Mouse (Mus musculus) heart, adult 11 months (tissue): ENCODE measurements at regions not wholly inside any gene's neighbourhood (a gene's known extent, or its start where the extent isn't known, plus 50 kb on each side); places are given as distances from the start of the nearest gene placed in this dataset.
"Not testable (repeated sequence)": the region's sequence is repeated elsewhere in the genome, so short reads cannot be mapped to it uniquely, and the experiment has no call there.

Source experiments
- DNase-seq: peaks from one replicate; pipeline ENCODE4 v3.0.0; 2022

DNA sequence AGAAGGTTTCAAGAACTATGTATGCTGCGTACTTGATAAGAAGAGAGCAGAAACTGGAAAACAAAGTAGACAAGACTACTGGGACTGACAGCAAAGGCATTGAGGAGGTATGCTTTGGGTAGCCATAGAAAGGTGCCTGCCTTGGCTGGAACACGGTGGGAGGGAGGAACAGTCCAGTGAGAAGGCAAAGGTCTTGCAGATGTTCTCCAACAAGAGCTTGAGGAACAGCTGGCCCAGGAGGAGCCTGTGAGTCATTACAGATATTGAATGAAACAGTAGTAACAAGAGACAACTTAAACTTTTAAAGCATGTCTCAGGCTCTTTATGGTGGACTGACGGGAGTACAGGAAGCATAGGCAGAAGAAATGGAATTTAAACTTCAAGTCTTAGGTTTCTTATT lies 424.9 kb upstream of the Sphkap start:
- peak; percentile 93 for DNase-seq

DNA sequence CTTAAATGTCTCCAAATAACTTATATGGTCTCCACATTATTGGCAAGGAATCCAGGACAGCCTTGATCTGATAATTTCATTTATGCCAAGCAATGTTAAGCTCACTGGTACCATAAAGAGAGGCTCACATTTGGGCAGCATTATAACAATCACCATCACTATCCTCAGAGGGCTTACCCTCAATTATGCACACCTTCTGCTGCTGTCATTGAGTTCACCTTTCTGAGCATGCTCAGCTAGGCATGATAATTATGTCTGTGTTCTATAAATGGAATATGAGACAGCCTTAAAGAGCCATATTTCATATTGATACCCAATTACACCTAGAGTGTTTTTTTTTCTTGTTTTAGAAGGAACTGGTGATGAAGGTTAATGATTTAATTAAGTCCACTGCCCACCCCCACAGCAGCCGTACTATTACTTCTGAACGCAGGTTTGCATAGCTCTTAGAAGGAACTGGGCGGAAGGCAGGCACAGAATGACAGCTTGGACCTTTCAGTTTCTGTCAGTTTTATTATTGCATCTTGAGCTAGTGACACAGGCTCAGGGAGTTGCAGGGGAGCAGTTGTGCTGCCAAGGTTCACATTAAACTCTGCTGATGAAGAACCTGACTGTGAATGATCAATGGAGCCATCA lies 424.0 kb upstream of the Sphkap start:
- DNase-seq = no peak

DNA sequence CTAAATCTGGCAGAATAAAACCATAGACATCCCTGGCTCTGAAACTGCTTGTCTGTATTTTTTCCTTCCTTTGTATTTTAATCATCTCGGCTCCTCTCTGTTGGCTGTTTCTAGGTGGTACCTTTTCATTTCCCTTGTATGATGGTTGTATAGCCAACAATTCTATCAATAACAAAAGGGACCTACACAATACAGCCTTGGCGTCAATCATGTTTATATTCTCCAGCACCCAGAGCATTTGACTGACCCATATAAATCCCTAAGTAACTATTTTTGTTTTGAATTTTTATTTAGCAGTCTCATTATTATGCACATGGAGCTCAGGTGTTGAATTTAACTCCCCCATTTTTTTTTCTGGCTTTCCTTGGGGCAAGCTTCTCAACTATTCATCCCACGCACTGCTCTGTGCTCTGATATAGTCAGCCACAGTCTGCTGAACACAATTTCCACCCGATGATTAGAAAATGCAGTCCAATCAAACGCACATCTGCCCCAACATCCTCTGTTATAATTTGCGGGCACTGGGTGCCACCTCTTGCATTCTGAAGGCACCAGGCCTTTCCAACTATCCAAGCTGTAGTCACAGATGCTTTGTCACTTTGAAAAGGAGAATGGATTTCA lies 422.1 kb upstream of the Sphkap start:
- no peak for DNase-seq

DNA sequence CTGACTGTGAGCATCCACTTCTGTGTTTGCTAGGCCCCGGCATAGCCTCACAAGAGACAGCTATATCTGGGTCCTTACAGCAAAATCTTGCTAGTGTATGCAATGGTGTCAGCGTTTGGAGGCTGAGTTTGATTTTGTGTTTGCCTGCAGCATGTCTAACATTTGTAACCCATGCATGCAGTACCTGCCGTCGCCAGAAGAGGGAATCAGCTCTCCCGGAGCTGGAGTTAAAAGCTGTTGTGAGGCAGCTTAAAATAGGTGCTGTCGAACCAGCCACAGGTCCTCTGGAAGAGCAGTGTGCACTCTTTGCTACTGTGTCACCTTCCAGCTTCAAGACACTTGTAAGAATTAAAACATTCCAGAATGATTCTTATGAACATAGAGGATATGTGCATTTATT lies 403.2 kb upstream of the Sphkap start:
- DNase-seq = not testable (repeated sequence)

DNA sequence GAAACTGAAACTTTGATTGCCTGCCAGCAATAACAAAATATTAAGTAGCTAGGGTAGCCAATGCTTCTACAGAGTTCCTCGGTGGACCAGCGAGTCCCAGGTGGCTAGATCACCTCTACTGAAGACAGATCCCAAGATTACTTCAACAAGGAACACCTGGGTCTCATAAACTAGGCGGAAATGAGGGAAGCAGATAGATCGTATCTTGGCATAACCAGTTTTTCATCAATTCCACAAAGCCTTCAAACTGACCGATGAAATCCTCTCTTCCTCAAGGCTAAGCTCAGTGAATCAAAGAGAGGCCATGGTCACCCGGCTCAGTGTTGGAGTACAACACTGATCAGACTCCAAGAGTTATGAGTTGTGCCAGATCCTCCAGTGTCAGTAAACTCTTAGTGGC lies 400.4 kb upstream of the Sphkap start:
- peak; percentile 82 for DNase-seq

DNA sequence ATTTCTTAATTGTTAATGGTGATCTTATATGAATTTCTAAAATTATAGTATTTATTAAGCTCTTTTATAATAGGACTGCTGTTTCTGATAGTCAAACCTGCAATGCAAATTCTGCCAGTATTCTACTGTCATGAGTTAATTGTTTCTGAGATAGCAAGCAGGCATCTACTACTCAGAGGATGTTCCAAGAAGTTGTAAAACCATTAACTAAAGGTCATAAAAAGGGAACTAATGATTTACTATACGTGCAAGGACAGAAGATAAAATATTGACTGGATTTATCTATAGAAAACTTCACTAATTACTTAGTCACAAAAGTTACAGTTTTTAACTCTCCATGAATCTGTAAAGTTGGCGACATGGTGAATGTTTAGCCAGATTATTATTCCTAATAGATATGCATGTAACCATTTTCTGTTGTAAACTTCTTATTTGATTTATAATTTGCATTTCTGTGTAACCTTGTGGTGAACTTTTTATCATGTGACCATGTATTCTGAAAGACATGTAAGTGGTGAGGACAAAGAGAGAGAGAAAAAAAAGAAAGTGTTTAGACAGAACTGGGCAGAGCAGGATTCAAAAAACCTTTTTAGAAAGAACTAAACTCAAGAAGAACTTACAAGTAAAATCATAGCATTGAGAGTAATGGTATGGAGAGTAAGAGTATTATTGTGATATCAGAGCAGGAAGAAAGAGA lies 395.5 kb upstream of the Sphkap start:
- no peak for DNase-seq

DNA sequence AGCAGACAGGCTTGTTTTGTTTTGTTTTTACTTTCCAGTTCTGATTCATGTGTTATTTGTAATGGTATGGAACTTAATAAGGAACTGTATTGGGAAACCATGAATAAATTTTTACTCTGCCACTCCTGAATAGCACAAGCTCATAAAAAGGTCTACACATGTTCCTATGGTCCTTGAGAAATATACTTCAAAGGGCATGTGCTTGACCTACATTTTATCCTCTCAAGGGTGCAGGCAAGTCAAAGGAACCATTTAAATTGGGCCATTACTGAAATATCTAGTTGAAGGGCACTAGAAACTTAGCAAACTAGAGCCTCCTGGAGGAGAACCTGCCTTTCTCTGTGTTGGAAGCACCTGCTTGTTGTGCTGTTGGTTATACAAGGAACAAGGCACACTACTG lies 393.8 kb upstream of the Sphkap start:
- DNase-seq = no peak

DNA sequence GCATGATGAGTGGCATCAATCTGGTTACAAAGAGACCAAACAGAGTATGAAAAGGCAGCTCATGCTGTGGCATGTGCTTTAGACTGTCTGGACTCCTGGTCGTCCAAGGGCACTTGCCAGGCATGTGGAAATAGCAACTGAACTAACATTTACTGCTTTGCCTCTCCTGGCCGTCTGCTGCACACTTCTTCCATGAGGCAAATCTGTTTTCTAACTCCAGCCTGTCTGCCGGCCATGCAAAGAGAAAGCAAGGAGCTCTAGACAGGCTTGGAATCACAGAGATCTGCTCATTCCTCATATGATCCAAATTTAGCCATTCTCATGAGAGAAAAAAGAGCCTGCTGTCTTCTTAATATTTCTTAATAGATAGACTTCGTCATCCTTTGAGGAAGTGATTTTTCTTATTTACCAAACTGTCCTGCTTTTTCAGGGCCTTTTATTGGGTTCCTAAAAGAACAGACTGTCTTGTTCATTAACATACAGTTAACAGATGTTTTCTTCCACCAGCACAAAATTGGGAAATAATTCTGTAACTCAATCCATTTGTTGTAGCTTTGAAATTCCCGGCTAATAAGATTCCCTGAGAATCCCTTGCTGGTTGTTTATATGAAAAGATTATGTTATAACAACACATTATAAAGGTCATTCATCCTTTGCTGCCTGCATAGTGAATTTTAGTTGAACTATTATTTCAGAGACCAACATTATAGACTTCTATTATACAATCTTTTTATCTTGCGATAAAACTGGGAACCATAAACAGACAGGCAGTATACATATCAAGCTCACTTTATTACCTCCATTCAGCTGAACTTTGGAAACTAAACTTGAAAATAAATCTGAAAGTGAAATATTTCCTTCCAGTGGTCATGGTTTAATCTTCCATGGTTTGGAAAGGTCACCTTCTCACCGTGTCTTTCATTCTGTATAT lies 389.2 kb upstream of the Sphkap start:
- peak; percentile 96 for DNase-seq

DNA sequence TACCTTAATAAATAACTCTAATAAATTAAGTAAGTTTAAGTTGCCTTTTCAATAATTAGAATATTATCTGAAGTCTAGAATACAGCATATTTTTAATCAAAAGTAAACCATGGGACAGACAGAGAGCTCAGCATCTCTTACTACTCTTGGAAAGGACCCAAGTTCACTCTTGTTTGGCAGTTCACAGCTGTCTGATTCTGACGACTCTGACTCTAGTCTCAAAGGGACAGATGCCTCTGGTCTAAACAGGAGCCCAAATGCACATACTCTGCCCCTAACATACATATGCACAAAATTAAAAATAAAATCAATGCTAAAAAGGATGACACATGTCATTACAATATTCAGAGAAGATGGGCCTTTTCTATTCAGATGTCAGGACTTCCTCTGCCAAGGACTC lies 369.2 kb upstream of the Sphkap start:
- no peak for DNase-seq

DNA sequence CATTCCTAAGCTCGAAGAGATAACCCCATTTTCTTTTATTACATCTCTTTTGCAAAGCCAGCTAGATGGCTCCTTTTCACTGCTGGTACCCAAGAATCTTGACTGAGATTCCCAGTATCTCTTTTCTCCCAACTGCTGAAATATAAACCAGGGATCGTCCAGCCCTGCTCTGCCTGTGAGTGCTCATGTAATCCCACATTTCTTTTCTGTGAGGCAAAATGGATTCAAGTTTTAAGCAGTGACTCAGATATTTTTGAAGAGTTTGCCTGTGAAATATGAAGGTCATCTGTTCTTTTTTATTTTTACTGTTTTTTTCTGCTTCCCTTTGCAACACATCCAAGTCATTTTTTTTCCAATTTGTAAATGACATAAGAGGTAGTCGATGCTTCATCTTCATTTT lies 363.2 kb upstream of the Sphkap start:
- no peak for DNase-seq

DNA sequence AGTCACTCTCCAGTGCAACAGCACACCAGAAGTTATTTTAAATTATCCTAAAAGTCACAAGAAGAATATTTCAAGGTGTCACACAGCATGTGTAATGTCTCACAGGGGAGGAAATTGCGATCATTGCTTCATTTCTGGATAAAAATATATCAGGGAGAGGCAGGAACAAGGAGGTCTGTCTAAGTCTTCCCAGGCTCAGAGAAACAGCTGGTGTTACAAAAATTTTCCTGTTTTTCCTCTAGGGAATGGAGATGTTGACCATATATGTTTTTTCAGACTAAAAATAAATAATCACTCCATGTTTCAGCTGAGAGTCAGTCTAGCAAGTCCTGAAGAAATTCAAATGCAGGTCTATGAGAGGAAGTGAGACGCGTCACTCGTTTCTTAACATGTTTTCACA lies 353.5 kb upstream of the Sphkap start:
- DNase-seq = peak; percentile 81

DNA sequence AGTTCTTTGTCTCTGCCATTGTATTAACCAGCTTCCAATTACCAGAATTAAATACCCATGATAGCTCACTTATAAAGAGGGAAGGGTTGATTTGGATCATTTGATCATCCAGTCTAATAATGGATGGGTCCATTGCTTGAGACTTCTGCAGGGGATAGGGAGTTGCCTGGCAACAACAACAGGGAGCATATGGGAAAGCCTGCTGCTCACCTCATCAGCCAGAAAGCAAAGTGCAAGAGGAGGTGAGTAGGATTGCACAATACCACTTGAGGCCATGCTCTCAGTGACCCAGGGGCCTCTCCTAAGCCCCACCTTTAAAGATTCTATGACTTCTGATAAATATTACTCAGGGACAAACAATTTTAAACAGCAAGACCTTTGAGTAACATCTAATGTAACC lies 348.9 kb upstream of the Sphkap start:
- no peak for DNase-seq

DNA sequence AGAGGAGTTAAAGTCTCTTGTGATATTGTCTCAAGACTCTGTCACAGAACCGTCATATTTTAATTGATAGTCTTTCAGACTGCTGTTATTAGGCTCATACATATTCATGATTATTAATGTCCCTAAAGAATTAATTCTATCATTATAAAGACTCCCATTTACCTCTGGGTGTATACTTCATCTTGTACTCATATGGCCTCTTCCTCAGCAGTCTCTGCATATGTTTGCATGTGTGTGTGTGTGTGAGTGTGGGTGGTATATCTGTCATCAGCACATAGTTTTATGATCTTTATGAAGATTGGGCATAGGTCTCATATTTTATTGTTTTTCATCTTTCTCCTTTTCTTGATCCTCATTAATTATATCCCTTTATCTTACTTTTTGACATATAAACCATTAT lies 347.3 kb upstream of the Sphkap start:
- no peak for DNase-seq

DNA sequence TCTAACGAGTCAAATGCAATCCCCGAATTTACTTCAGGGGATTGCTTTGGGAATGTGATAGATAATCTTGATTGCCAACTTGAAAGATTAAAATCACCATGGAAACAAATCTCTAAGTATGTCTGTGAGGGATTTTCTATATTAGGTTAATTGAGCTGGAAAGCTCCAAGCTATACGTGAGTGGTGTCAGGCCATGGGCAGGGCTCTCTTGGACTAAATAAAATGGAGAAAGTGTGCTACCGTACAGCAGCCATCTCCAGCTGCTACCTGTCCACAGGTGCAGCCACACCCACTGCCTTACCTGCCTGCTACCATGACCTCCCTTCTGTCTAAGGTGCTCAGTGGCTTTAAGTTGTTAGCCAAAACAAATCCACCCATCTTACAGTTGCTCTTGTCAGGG lies 345.0 kb upstream of the Sphkap start:
- no peak for DNase-seq

DNA sequence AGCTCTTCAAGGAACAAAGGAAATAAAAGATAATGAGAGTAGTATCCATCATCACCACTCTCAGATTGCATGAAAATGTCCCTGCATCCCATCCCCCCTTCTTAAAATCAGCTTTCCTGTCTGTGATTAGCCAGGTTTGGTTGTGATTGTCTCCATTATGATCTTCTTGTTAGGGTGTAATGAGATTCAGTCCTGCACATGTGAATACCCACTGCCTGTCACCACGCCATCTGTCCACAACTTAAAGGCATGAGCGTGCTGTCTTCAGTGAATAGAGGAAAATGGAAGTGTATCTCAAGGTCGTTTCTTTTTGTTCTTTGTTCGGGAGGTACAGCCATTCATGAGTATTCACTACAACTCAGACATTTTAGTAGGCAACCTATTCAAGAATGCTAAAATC lies 341.0 kb upstream of the Sphkap start:
- no peak for DNase-seq

DNA sequence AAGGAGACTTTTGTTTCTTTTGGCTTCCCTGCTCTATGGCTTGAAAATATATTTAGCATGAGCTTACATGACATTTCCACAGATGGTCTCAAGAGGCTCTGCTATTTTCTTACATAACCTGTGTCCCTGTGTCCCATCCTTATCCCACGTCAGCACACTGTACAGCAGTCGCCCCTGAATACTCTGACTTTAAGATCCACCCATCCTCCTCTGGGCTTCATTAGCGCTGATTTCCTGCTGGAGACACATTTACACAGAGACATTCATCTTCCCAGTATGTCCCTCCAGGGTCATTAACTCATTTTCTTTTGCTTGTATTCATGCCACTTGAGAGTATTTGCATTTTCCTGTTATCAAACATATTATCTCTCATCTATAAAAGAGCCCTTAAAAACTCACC lies 340.1 kb upstream of the Sphkap start:
- DNase-seq = peak; percentile 94

DNA sequence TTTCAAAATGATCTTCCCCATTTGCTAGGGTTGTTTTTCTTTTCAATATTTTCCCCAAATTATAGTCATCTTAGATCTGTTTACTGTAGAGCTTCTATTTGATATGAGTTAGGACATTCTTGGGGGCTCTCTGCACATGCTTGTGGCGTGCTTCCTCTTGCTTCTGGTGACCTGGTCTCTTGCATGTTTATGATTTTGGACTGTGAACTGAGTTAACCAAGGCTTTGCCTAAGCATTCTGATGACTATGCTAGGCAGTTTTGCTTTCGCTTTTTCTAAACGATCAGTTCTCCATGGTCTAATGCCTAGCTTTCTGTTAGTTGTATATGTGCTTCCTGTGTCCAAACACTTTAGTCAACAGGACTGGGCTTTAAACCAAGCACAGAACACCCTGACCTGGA lies 339.4 kb upstream of the Sphkap start:
- no peak for DNase-seq

DNA sequence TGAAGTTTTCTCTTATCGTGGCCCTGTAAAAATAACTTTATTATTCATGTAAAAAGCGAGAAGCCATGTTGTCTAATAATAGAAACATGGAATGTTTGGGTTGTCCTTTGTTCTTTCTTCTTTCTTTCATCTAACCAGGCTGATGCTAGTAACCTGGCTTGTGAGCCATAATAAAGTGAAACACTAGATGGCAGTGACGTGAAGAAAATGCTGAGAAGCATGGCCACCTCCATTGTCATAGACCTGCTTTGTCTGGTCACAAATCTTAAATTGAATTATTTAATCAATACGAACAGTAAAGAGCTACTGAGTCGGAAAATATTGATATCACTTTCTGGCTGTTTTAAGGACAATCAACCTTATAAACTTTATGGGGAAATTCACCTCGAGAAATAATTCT lies 338.0 kb upstream of the Sphkap start:
- DNase-seq = no peak

DNA sequence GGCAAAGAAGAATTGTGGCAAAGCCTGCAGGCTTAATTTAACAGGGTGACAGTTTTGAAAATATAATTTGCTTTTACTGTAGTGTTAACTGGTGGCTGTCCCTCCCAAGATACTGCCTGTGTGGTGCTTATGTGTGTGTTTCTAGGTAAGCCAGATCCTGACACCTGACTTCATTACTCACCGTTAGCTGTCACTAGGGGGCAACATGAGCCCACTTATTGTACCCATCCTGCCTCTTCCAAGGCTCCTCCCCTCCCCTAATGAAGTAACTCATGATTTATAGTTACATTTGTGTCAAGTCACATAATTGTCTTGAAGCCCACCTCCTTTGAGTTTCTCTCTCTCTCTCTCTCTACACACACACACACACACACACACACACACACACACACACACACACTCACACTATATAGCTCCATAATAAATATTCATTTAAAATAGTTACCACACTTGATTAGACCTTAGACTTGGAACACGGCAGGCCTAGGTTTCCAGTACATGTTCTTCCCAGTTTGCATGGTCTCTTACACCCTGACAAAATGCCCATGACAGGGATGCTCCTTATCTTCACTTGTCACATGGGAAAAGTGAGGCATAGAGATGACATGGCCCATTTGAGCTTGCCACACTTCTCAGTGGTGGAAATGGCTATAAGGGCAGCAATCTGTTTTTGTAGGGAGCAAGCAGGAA lies 328.6 kb upstream of the Sphkap start:
- DNase-seq = no peak

DNA sequence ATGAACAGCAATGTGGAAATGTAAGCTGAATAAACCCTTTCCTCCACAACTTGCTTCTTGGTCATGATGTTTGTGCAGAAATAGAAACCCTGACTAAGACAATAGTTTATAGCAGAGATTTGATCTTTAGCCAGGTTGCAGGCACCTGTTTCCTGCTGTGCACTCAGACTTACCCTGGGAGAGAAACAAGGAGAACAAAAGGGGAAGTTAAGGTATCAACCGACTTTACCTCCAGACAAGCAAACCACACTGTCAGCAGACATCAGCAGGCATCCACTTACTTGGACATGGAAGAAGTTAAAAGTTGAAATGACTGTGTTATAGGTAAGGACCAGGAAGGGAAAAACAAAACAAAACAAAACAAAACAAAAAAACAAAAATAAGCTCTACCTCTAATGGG lies 323.7 kb upstream of the Sphkap start:
- no peak for DNase-seq

DNA sequence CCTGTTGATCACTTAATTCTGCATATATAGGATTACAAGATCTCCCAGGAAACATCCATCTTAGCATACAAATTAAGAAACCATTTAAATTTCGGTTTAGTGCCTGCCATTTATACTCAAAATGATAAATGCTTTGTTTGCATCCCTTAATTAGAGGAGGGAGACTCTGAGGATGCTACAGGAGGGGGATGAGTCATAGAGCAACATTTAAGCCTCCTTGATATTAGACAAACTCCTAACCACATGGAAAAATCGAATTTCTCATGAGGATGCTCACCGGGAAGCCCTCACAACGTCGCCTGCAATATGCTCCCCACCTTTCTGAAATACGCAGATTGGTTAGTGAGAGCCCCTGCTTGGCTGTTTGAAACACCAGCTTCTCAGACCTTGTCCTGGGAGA lies 320.8 kb upstream of the Sphkap start:
- DNase-seq = no peak

DNA sequence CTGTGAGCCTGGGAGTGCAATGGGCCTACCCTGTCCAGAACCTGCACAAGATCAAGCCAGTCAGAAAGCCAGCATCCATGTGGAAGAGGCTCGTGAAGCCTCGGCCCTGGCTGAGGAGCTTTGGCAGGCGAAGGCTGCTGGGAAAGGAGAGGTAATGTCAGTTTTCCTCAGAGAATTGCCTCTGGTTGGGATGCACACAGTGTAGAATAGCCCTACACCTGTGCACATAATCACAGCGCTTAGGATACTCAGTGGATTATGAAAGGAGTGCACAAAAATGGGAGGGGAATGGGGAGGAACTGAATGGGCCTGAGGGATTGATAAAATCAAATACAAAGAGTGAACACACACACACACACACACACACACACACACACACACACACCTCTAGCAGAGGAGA lies 319.9 kb upstream of the Sphkap start:
- no peak for DNase-seq

DNA sequence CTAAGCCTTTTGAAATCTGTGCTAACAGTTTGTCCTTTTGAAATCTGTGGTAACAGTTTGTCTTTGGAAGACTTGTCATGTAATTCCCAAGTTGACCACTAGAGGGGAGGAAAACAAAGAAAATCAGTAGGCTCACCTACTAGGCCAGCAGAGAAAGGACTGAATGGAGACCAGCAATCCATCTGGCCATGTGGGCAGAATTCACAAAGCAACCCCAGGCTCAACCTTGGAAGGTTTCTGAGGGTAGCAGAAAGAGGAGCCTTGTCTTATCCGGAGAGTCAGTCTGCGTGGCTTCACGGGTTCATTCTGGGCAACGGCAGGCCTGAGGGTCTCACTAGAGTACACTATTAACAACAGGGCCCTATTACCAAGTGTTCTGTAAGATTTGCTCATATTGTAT lies 319.2 kb upstream of the Sphkap start:
- DNase-seq = peak; percentile 87
